Mouse (Mus musculus) leukemia stem cell, adult 10-12 weeks (primary cell): ENCODE results near the gene Drp2. TPM values are rescaled to one million over a fixed set of nuclear protein-coding genes. Genes with fewer than 3 reads are reported as not detected.

ENCODE experiments used
- polyA plus RNA-seq: library from polyadenylated mRNA; stranded (reverse); fragments of >175 nt; gene quantifications from 2 replicates; pipeline ENCODE4 v1.2.3, GENCODE M21; 2012; ENCODE audit warnings: low replicate concordance

Drp2 gene
- 0.26 and 0.42 TPM in 2 replicates for polyA plus RNA-seq

GRCm38 (mm10) chrX:134403863-134404583 is at the start of gene Drp2:
Gene Drp2 (plus strand): TSS chrX:134404551.

GRCm38 (mm10) chrX:134476290-134476689 is 71.9 kb downstream of the Drp2 start, which contains the start of gene Taf7l:
Gene Taf7l (minus strand): TSS chrX:134476490.

Other genes starting within 250 kb of the Drp2 start
- gene Xkrx, start 242.5 kb upstream of the Drp2 start, polyA plus RNA-seq = 0.11 and 0.28 TPM in 2 replicates
- not detected in 2 replicates for gene Arl13a, start 217.1 kb upstream of the Drp2 start, polyA plus RNA-seq
- gene Nox1, start 182.6 kb upstream of the Drp2 start, polyA plus RNA-seq = not detected in 2 replicates
- 0.85 and 1.0 TPM in 2 replicates for gene Trmt2b, start 127.6 kb upstream of the Drp2 start, polyA plus RNA-seq
- gene Tmem35a, start 109.3 kb upstream of the Drp2 start, polyA plus RNA-seq = 0.26 TPM in 1 of 2 replicates, not detected in the other
- 0.50 and 1.8 TPM in 2 replicates for gene Cenpi, start 96.5 kb upstream of the Drp2 start, polyA plus RNA-seq
- not detected in 2 replicates for gene Taf7l, start 71.9 kb downstream of the Drp2 start, polyA plus RNA-seq
- 1.8 and 5.5 TPM in 2 replicates for gene Timm8a1, start 137.3 kb downstream of the Drp2 start, polyA plus RNA-seq
- gene Btk, start 179.0 kb downstream of the Drp2 start, polyA plus RNA-seq = 2.6 and 18.3 TPM in 2 replicates
- 13.6 and 33.8 TPM in 2 replicates for gene Rpl36a, start 181.1 kb downstream of the Drp2 start, polyA plus RNA-seq
- 0.29 and 0.36 TPM in 2 replicates for gene Gla, start 196.6 kb downstream of the Drp2 start, polyA plus RNA-seq
- gene Hnrnph2, start 196.6 kb downstream of the Drp2 start, polyA plus RNA-seq = 2.8 and 11.1 TPM in 2 replicates